Mouse (Mus musculus) ES-E14 (cell line): Measurements from ENCODE around the gene Arid1a.

Source experiments
- CHD2 ChIP-seq: IDR thresholded peaks from 2 replicates; pipeline ENCODE4 v1.6.1; 2014; ENCODE audit warnings: mild to moderate bottlenecking, low read depth, low read length, inconsistent platforms
- HCFC1 ChIP-seq: IDR thresholded peaks from 2 replicates; pipeline ENCODE4 v1.6.1; 2012; ENCODE audit warnings: low read length, inconsistent platforms, borderline replicate concordance; ENCODE audit not compliant: insufficient read depth
- MAFK ChIP-seq: IDR thresholded peaks from 2 replicates; pipeline ENCODE4 v1.6.1; 2014; ENCODE audit warnings: mild to moderate bottlenecking, low read depth, low read length, inconsistent platforms; ENCODE audit not compliant: insufficient read depth

- TF ChIP-seq MAFK (no peak), CHD2 (no peak), HCFC1 (no peak)
These were observed 49.6 kb downstream of the Arid1a start for GRCm38 (mm10) chr4:133706956-133707355.
